Mouse (Mus musculus): Measurements from ENCODE around the gene Glis1. TPM values are rescaled to one million over a fixed set of nuclear protein-coding genes. Genes with fewer than 3 reads are reported as not detected.
"Not testable (repeated sequence)": the region's sequence is repeated elsewhere in the genome, so short reads cannot be mapped to it uniquely, and the experiment has no call there.

The Glis1 gene
- polyA plus RNA-seq, 1 experiment from 2014 or later = 0.31 TPM

DNA sequence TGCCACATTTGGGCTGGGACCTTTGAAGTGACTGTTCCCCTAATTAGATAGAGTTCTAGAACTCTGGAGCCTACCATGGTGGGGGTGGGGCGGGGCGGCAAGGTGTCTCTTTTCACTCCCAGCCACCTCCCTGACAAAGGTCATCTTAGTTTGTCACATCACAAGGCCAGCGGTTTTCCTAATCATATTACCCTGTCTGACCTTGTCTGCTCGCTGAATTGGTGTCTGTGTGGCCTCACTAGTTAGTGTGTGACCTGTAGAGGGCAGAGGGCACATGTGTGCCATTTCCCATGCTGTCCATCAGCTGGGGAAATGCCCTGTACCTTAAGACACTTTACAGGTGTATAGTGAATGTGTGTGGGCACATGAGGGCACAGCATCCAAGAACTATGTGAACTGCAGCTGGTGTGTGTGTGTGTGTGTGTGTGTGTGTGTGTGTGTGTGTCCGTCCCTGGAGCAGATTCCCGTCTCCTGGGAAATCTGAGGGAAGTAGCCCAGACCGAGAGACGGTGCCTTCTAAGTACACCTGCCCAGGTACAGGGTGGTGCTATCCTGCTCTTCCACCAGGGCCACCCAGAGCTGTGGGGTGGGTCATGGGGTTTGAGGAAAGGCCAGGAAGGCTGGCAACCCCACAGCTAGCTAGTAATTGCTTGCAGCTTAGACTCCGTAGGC is 163.0 kb downstream of the Glis1 start:
- Histone ChIP-seq H3K4me2 (ENCODE audit: low read length) (peak overlapping the region; percentile 48), H3K4me1 (ENCODE audit: control insufficient read depth in 2 of 2, insufficient read depth in 2 of 2, low read length in 2 of 2) (peaks cover 15 to 16% of the 10 kb centered on the region in 2 experiments), H3K9me3 (ENCODE audit: control insufficient read depth, low read length) (no peaks in the 10 kb centered on the region), H3K4me3 (ENCODE audit: control insufficient read depth in 1 of 2, insufficient read depth in 1 of 2, low read depth in 1 of 2, low read length in 2 of 2) (no peak overlapping the region), H3K27me3 (ENCODE audit: control insufficient read depth, insufficient read depth, low read length) (no peaks in the 10 kb centered on the region), H3K36me3 (ENCODE audit: control insufficient read depth, insufficient read depth, low read length) (no peaks in the 10 kb centered on the region), H3K9ac (ENCODE audit: low read length) (0 out of 2 replicates have a peak overlapping the region, but pooled peaks have one; percentile 31), H3K27ac (replicated peaks in 1 of 2; ENCODE audit: control insufficient read depth in 1 of 2, insufficient read depth in 1 of 2, low read depth in 2 of 2, low read length in 2 of 2) (peak overlapping the region; percentile 74 to 78)
- WGBS = 34% methylated on average over 9 of the region's 9 CpGs
- ATAC-seq (ENCODE audit: insufficient number of reproducible peaks, insufficient read depth, low FRiP score, low read depth) = no peak

DNA sequence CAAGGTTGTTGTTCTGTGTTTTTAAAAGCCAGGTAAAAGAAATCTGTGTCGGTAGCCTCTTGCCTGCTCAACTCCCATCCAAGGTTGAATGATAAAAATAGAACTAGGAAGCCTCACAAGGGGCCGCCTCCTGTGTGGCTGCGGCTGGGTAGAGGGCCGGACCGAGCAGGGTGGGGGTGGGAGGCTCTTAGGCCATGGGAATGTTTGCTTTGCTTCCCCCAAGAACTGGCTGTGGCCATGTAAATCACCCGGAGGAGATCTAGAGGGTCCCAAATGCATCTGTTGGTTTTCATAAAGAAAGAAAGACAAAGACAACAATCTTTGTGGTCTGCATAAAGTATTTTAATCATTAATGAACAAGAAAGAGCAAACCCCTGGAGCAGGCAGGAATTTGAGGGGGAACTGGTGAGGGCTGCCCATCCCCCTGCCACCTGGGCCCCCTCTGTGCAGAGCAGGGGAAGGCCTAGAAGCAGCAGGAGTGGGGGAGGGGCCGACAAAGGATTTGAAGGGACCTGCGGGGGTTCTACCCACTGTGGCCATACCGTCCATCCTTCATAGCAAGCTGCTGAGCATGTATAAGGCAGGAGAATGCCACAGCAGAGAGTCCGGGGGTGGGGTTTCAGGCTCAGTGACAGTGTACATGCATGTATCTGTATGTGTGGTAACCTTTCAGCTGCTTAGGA is 163.6 kb downstream of the Glis1 start:
- no peaks in the 10 kb centered on the region for H3K36me3 ChIP-seq (ENCODE audit: control insufficient read depth, insufficient read depth, low read length)
- H3K4me3 ChIP-seq (ENCODE audit: control insufficient read depth in 1 of 2, insufficient read depth in 1 of 2, low read depth in 1 of 2, low read length in 2 of 2) = no peak overlapping the region
- peak overlapping the region; percentile 74 to 78 for H3K27ac ChIP-seq (replicated peaks in 1 of 2; ENCODE audit: control insufficient read depth in 1 of 2, insufficient read depth in 1 of 2, low read depth in 2 of 2, low read length in 2 of 2)
- WGBS = 11% methylated on average over 10 of the region's 10 CpGs
- no peaks in the 10 kb centered on the region for H3K27me3 ChIP-seq (ENCODE audit: control insufficient read depth, insufficient read depth, low read length)
- H3K4me1 ChIP-seq (ENCODE audit: control insufficient read depth in 2 of 2, insufficient read depth in 2 of 2, low read length in 2 of 2) = peaks cover 11 to 16% of the 10 kb centered on the region in 2 experiments
- H3K9me3 ChIP-seq (ENCODE audit: control insufficient read depth, low read length) = no peaks in the 10 kb centered on the region
- 0 out of 2 replicates have a peak overlapping the region, but pooled peaks have one; percentile 31 for H3K9ac ChIP-seq (ENCODE audit: low read length)
- peak overlapping the region; percentile 48 for H3K4me2 ChIP-seq (ENCODE audit: low read length)
- peak; percentile 63 for ATAC-seq (ENCODE audit: insufficient number of reproducible peaks, insufficient read depth, low FRiP score, low read depth)

DNA sequence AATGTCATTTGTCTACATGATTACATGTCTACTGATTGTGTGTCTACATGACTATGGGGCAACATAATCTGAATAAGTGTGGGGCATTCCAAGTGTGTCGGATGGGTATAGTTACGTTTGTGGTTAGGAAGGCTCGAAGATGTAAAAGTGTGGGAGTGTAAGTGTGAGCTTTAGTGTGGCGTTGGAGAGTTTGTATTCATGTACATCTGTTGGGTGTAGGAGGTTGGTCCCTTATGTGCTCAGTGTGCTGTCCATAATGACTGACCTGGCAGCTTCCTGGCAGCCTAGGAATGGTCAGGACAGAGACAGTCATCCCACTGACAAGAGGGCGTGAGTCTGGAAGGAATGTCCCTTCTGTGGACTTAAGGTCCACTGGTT is 164.2 kb downstream of the Glis1 start:
- H3K27me3 ChIP-seq (ENCODE audit: control insufficient read depth, insufficient read depth, low read length); H3K27ac ChIP-seq (replicated peaks in 1 of 2; ENCODE audit: control insufficient read depth in 1 of 2, insufficient read depth in 1 of 2, low read depth in 2 of 2, low read length in 2 of 2); H3K9me3 ChIP-seq (ENCODE audit: control insufficient read depth, low read length); H3K9ac ChIP-seq (ENCODE audit: low read length); H3K4me2 ChIP-seq (ENCODE audit: low read length); H3K4me3 ChIP-seq (ENCODE audit: control insufficient read depth in 1 of 2, insufficient read depth in 1 of 2, low read depth in 1 of 2, low read length in 2 of 2); H3K36me3 ChIP-seq (ENCODE audit: control insufficient read depth, insufficient read depth, low read length); ATAC-seq (ENCODE audit: insufficient number of reproducible peaks, insufficient read depth, low FRiP score, low read depth): not testable (repeated sequence)
- H3K4me1 ChIP-seq (ENCODE audit: control insufficient read depth in 2 of 2, insufficient read depth in 2 of 2, low read length in 2 of 2) = peaks cover 11 to 16% of the 10 kb centered on the region in 2 experiments
- 85% methylated on average over 5 of the region's 5 CpGs for WGBS

DNA sequence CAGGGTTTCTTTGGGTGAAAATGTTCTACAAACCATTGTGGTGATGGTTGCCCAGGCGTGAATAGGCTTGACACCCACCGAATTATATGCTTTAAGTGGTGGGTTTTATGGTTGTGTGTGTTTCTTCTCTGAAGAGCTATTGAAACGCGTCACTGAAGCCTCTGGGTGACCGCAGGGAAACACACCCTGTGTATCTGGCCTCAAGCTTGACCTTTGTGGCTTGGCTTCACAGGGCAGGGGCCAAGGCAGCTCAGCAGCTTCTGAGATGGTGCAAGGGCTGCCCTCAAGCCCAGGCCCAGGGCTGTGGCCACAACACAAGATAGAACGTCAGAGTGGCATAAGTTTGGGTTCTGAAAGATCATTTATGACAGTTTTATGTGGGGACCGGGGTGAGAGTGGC is 167.9 kb downstream of the Glis1 start:
- Histone ChIP-seq H3K4me2 (ENCODE audit: low read length) (no peak overlapping the region), H3K36me3 (ENCODE audit: control insufficient read depth, insufficient read depth, low read length) (no peaks in the 10 kb centered on the region), H3K27me3 (ENCODE audit: control insufficient read depth, insufficient read depth, low read length) (peaks cover 10% of the 10 kb centered on the region), H3K9me3 (ENCODE audit: control insufficient read depth, low read length) (no peaks in the 10 kb centered on the region), H3K4me3 (ENCODE audit: control insufficient read depth in 1 of 2, insufficient read depth in 1 of 2, low read depth in 1 of 2, low read length in 2 of 2) (no peak overlapping the region), H3K9ac (ENCODE audit: low read length) (no peak overlapping the region), H3K27ac (replicated peaks in 1 of 2; ENCODE audit: control insufficient read depth in 1 of 2, insufficient read depth in 1 of 2, low read depth in 2 of 2, low read length in 2 of 2) (no peak overlapping the region), H3K4me1 (ENCODE audit: control insufficient read depth in 2 of 2, insufficient read depth in 2 of 2, low read length in 2 of 2) (peaks cover 11 to 15% of the 10 kb centered on the region in 2 experiments)
- no peak for ATAC-seq (ENCODE audit: insufficient number of reproducible peaks, insufficient read depth, low FRiP score, low read depth)
- 76% methylated on average over 7 of the region's 7 CpGs for WGBS

DNA sequence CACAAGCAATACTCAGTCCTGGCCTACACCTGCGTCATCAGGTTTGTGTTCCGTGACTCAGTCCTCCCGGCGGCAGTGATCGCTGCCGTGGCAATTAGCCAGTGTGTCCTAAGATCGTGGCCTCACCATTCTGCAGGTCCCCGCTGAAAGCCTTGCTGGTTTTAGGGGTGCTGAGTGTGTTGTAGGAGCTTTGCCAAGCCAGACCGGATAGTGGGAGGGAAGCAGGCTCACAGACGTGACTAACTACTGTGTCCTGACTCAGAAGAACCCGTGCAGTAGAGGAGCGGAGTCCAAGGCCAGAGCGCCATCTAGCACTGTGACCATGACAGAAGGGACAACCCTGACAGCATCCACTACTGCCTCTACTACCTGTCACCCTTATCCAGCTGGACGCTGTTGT is 168.4 kb downstream of the Glis1 start:
- Histone ChIP-seq H3K4me1 (ENCODE audit: control insufficient read depth in 2 of 2, insufficient read depth in 2 of 2, low read length in 2 of 2) (peaks cover 6 to 11% of the 10 kb centered on the region in 2 experiments), H3K9me3 (ENCODE audit: control insufficient read depth, low read length) (no peaks in the 10 kb centered on the region), H3K9ac (ENCODE audit: low read length) (no peak overlapping the region), H3K4me2 (ENCODE audit: low read length) (no peak overlapping the region), H3K27me3 (ENCODE audit: control insufficient read depth, insufficient read depth, low read length) (peaks cover 12% of the 10 kb centered on the region), H3K4me3 (ENCODE audit: control insufficient read depth in 1 of 2, insufficient read depth in 1 of 2, low read depth in 1 of 2, low read length in 2 of 2) (no peak overlapping the region), H3K36me3 (ENCODE audit: control insufficient read depth, insufficient read depth, low read length) (no peaks in the 10 kb centered on the region), H3K27ac (replicated peaks in 1 of 2; ENCODE audit: control insufficient read depth in 1 of 2, insufficient read depth in 1 of 2, low read depth in 2 of 2, low read length in 2 of 2) (no peak overlapping the region)
- WGBS = 70% methylated on average over 14 of the region's 14 CpGs
- ATAC-seq (ENCODE audit: insufficient number of reproducible peaks, insufficient read depth, low FRiP score, low read depth) = no peak

DNA sequence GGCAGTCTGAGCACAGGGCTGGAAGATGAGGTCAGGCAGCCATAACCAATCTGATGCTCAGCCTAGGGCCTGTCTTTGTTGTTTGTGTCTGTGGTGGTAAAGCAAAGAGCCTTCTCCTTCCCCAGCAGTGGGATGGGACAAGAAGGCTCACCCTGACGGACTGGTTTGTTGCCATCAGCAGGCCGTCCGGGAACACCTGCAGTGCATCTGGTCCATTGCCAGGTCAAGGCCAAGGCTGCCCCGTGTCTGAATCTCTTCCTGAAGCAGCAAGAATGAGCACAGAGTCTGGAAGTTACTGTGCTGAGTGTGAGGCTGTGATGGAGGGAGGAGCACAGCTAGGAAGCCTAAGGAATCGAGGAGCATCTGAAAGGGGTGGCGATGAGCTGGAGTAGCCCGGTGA is 168.8 kb downstream of the Glis1 start:
- peaks cover 3 to 7% of the 10 kb centered on the region in 2 experiments for H3K4me1 ChIP-seq (ENCODE audit: control insufficient read depth in 2 of 2, insufficient read depth in 2 of 2, low read length in 2 of 2)
- no peak overlapping the region for H3K9ac ChIP-seq (ENCODE audit: low read length)
- H3K9me3 ChIP-seq (ENCODE audit: control insufficient read depth, low read length) = no peaks in the 10 kb centered on the region
- ATAC-seq (ENCODE audit: insufficient number of reproducible peaks, insufficient read depth, low FRiP score, low read depth) = no peak
- H3K27me3 ChIP-seq (ENCODE audit: control insufficient read depth, insufficient read depth, low read length) = peaks cover 12% of the 10 kb centered on the region
- H3K36me3 ChIP-seq (ENCODE audit: control insufficient read depth, insufficient read depth, low read length) = no peaks in the 10 kb centered on the region
- WGBS = 77% methylated on average over 7 of the region's 7 CpGs
- no peak overlapping the region for H3K4me2 ChIP-seq (ENCODE audit: low read length)
- H3K27ac ChIP-seq (replicated peaks in 1 of 2; ENCODE audit: control insufficient read depth in 1 of 2, insufficient read depth in 1 of 2, low read depth in 2 of 2, low read length in 2 of 2) = no peak overlapping the region
- H3K4me3 ChIP-seq (ENCODE audit: control insufficient read depth in 1 of 2, insufficient read depth in 1 of 2, low read depth in 1 of 2, low read length in 2 of 2) = no peak overlapping the region

DNA sequence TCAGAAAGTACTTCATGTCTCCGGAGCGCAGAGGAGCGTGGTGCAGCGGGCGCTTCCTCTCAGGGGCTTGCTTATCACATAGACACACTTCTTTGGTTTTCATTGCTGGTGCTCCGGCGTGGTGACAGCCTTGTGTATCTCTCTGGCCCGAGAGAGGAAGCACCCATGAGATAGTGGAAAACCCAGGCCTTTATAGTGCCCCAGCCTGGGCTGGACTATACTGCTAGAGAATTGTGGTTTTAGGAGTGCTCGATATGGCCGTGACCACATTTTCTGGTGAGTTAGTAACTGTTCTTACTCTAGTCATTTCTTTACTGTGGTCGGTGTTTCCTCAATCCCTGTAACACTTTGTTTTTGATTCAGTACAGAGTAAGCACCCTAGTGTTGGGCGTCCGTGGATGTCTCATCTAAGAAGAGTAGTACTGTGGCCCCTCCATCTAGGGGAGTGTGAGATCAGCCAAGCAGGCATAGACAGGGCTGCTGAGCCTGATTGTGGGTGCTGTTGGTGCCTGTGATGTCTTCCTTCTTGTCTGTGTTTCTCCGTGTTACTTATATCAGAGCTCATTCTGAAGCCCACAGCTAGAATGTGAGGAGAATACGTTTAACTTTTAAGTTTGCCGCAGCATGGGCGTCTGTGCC is 171.7 kb downstream of the Glis1 start:
- WGBS = 40% methylated on average over 17 of the region's 17 CpGs
- H3K4me2 ChIP-seq (ENCODE audit: low read length) = no peak overlapping the region
- H3K9me3 ChIP-seq (ENCODE audit: control insufficient read depth, low read length) = no peaks in the 10 kb centered on the region
- H3K4me3 ChIP-seq (ENCODE audit: control insufficient read depth in 1 of 2, insufficient read depth in 1 of 2, low read depth in 1 of 2, low read length in 2 of 2) = no peak overlapping the region
- H3K4me1 ChIP-seq (ENCODE audit: control insufficient read depth in 2 of 2, insufficient read depth in 2 of 2, low read length in 2 of 2) = peaks cover 0 to 6% of the 10 kb centered on the region in 2 experiments; a peak in 1 of 4 replicates
- no peak overlapping the region for H3K27ac ChIP-seq (replicated peaks in 1 of 2; ENCODE audit: control insufficient read depth in 1 of 2, insufficient read depth in 1 of 2, low read depth in 2 of 2, low read length in 2 of 2)
- peaks cover 12% of the 10 kb centered on the region for H3K27me3 ChIP-seq (ENCODE audit: control insufficient read depth, insufficient read depth, low read length)
- ATAC-seq (ENCODE audit: insufficient number of reproducible peaks, insufficient read depth, low FRiP score, low read depth) = no peak
- no peak overlapping the region for H3K9ac ChIP-seq (ENCODE audit: low read length)
- H3K36me3 ChIP-seq (ENCODE audit: control insufficient read depth, insufficient read depth, low read length) = no peaks in the 10 kb centered on the region

Data from heart, embryonic 14.5 days (tissue).